Mouse (Mus musculus) olfactory bulb, adult 2 months (tissue): Measurements from ENCODE around the gene Theg. TPM values are rescaled to one million over a fixed set of nuclear protein-coding genes. Genes with fewer than 3 reads are reported as not detected.

Experiments used
- H3K27ac ChIP-seq: fragments of 200-500 bp; 2 replicates; pipeline ENCODE4 v1.5.1; 2012; ENCODE audit warnings: low read depth, low read length; ENCODE audit not compliant: insufficient read depth
- H3K4me1 ChIP-seq: fragments of 200-500 bp; 2 replicates; pipeline ENCODE4 v1.6.1; 2012; ENCODE audit warnings: low read length; ENCODE audit not compliant: control insufficient read depth, insufficient read depth
- H3K4me3 ChIP-seq: fragments of 200-500 bp; 2 replicates; pipeline ENCODE4 v1.5.1; 2012; ENCODE audit warnings: mild to moderate bottlenecking, low read depth, low read length, moderate library complexity; ENCODE audit not compliant: insufficient read depth
- CTCF ChIP-seq: fragments of 200-500 bp; IDR thresholded peaks from 2 replicates; pipeline ENCODE4 v1.5.1; 2012; ENCODE audit warnings: low read depth, mild to moderate bottlenecking, low read length, moderate library complexity; ENCODE audit not compliant: insufficient read depth
- POLR2A ChIP-seq: fragments of 200-500 bp; IDR thresholded peaks from 2 replicates; pipeline ENCODE4 v1.6.1; 2012; ENCODE audit warnings: mild to moderate bottlenecking, low read depth, low read length, moderate library complexity; ENCODE audit not compliant: insufficient read depth
- WGBS: fragments of 180-500 bp; shearing (Covaris S2); methylation state at CpG from one replicate; pipeline ENCODE4 v1.1.7; 2018; 5-methylcytosine and 5-hydroxymethylcytosine counted together
- polyA plus RNA-seq: library from polyadenylated mRNA; stranded (reverse); fragments of >200 nt; gene quantifications from 2 replicates; pipeline ENCODE4 v1.2.4, GENCODE M21; 2012; ENCODE audit warnings: low replicate concordance; ENCODE audit not compliant: missing spikeins, insufficient read depth, insufficient read length

Gene Theg
- polyA plus RNA-seq, 1 experiment, result not detected

DNA sequence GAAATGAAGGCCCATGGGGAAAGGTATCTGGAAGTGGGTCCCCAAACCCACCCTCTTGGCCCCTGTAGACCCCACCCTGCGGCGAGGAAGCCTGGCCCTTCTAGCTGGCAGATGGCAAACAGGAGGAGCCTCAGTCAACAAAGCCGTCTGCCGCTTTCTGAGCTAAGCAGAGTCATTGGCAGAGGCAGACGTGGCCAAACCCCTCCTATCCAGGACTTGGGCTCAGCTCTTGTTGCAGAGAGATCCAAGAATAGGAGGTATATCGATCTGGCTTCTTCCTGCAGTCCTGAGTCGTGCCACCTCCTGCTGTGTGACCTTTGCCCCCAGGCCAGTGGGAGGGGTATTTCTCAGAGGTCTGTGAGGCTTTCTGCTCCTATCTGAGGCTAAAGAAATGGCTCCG lies 28.7 kb upstream of the Theg start:
- Histone ChIP-seq H3K4me1 (peaks cover 27% of the 10 kb centered on the region), H3K27ac (no peak overlapping the region), H3K4me3 (no peak overlapping the region)
- WGBS, result 12% methylated on average over 8 of the region's 8 CpGs
- TF ChIP-seq POLR2A, result no peak
- TF ChIP-seq CTCF, result no peak

DNA sequence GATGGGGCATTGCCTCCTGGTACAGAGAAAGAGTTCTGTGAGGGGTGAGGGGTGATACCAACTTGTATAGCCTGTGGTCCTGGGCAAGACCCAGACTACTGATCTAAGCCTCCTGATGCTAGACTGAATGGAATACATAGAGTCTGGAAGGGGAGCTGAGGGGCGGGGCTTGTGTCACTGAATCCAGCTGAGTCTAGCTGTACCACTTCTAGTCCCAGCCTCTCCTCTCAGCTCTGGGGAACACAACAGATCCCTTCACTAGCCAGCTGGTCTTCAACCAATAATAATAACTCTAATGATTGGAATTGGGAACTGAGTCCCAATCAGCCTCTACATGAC lies 27.1 kb upstream of the Theg start:
- WGBS, result 75% methylated on average over 1 of the region's 1 CpGs
- H3K27ac ChIP-seq, result no peak overlapping the region

DNA sequence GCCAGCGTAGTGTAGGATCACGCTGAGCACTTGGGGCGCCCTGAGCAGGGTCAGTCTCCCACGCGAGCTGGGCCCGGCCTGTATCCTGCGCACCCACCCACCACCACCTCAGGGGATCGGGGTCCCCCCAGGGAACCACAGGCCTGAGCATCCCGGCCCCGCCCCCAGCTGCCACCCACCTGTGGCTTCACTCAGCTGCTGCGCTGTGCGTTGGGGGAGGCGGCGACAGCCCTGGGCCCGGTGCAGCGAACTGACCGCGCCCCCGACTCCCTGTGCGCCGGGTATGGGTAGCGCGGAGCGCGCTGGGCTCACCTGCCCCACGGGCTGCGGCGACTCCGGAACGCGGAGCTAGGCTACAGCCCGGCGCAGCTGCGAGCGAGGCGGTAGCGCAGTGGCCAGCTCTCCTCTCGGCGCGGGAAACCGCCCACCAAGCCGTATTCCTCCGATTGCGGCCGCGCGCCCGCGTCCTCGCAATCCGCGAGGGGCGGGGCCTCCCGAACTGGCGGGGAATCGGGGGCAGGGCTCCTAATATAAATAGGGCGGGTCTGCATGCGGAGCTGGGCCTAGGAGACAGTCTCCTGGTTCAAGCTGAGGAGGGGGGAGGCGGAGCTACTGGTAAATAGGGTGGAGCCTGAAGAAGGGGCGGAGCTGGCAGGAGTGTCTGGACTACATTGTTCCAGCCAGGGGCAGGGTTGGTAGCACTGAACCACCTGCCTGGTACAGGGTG lies 26.6 kb upstream of the Theg start, which contains the start of gene C2cd4c:
Gene C2cd4c (minus strand): TSS at position 448 of the 727 bp plus-strand sequence.
- Histone ChIP-seq H3K4me3 (peak within 1 kb of the TSS; percentile 60), H3K4me1 (peaks cover 27% of the 10 kb centered on the region), H3K27ac (no peak within 1 kb of the TSS)
- TF ChIP-seq CTCF (no peak), POLR2A (no peak)
- WGBS, result 1% methylated on average over 60 of the region's 60 CpGs

More for the DNA sequence above, 27.1 kb upstream of the Theg start:
- no peak for TF ChIP-seq POLR2A
- no peak for TF ChIP-seq CTCF
- Histone ChIP-seq H3K4me1 (peaks cover 27% of the 10 kb centered on the region), H3K4me3 (peak overlapping the region; percentile 60)

DNA sequence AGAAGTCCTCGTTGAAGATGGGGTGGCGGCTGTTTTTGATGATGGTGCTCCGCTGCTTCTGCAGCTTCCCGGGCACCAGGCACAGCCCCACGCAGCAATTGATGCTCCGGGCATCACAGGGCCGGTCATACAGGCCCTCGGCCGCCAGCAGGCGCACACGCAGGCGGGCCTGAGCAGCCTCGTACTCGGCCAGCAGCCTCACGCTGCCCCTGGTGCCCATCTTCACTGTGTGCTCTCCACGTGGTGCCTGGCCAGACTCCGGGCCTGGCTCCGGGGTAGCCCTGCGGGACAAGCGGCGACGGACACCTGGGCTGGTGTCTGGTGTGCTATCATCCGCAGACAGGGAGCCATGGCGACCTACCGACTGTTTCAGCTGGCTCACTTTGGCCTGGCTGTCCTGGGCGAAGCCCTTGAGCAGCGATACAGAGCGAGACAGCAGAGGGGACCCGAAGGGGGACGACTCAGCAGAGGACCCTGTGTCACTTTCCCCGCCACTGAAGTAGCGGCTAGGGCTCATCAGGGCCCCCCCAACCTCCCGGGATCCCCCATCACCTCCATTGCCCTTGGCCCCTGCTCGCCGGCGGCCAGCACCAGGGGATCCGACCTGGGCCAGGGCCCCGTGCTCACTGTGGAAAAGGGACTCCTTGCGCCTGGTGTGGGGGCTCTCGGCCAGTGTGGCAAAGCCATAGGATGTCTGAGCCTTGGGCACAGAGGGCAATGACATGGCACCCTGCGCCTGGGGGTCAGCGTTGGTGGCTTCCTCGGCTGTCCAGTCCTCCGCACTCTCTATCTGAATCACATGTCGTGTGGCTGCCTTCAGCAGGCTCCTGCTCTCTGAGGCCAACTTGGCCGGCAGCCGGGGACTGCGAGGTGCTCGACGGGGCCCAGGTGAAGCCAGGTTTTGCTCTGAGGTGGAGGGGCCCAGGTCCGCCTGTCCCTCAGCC lies 25.3 kb upstream of the Theg start:
- peaks cover 40% of the 10 kb centered on the region for H3K4me1 ChIP-seq
- H3K27ac ChIP-seq, result no peak overlapping the region
- 22% methylated on average over 51 of the region's 51 CpGs for WGBS
- no peak for TF ChIP-seq CTCF
- H3K4me3 ChIP-seq, result 0 out of 2 replicates have a peak overlapping the region, but pooled peaks have one; percentile 4

DNA sequence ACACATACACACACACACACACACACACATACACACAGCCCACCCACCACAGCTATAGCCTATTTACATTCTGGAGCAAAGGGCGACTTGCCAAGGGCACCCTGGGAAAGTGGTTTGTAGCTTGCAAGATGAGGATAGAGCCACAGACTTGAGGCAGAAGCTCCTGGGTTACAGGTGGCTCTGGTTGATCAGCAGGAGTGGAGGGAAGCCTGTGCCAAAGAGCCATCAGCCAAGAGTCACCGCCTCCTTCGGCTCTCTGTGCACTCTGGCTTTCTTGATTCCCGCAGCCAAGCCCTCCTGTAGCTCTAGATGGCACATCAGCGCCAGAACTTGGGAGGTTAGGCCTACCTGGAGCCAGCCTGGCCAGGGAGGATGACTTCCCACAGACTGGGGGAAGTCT lies 24.2 kb upstream of the Theg start:
- peaks cover 44% of the 10 kb centered on the region for H3K4me1 ChIP-seq
- 47% methylated on average over 5 of the region's 5 CpGs for WGBS
- no peak overlapping the region for H3K27ac ChIP-seq
- TF ChIP-seq CTCF, result no peak
- no peak for TF ChIP-seq POLR2A
- H3K4me3 ChIP-seq, result no peak overlapping the region

DNA sequence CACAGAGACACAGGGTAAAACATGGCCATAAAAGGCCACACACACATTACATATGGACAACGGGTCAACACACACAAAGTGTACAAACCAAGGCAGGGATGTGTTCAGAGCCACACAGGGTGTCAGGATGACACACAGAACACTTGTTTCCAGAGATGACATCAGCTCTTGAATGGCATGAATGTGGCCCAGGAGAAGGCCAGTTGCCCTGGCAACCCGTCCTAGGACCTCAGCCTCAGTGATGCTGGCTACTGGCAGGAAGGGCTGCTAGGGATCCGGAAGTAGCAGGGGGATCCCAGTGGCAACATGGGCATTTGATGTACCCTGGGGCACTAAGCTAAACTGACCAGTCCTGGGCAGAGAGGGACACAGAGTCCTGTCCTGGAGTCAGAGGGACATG lies 22.1 kb upstream of the Theg start:
- no peak overlapping the region for H3K27ac ChIP-seq
- peaks cover 44% of the 10 kb centered on the region for H3K4me1 ChIP-seq
- H3K4me3 ChIP-seq, result no peak overlapping the region
- 80% methylated on average over 3 of the region's 3 CpGs for WGBS
- no peak for TF ChIP-seq POLR2A
- no peak for TF ChIP-seq CTCF

DNA sequence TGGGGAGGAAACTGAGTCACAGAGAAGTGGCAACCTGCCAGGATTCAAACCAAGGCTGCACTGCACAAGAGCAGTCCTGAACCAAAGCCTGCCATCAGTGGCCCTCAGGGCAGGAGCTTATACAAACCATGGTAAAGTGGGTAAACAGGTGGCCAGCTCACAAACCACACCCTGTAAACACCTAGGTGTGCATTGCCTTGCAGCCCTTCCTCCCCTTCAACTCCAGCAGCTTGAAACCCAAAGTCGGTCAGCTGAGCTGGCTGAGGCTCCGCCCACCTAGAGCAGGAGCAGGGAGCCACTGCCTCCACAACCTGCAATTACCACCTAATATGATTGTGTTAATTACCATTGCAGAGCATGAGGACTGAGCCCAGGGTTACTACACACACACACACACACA lies 20.8 kb upstream of the Theg start:
- TF ChIP-seq CTCF, result no peak
- Histone ChIP-seq H3K27ac (no peak overlapping the region), H3K4me3 (no peak overlapping the region), H3K4me1 (peaks cover 31% of the 10 kb centered on the region)
- 42% methylated on average over 2 of the region's 2 CpGs for WGBS

DNA sequence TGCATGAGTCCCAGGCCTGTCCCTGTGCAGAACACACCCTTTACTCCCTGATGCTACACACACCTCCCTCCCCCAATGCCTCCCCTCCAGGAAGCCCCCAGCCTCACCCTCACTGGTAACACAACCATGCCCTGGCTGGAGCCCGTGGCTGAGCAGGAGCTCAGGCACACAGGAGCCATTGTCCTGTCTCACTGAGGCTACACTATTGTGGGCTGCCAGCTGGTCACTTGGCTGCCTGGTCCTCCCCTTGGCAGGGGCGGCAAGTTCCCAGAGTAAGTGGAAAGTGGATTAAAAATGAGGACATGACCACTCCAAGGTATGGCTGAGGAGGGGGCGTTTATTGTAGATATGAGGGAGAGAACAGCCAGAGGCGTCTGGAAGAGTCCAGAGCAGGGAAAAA lies 19.4 kb upstream of the Theg start:
- TF ChIP-seq CTCF (no peak), POLR2A (no peak)
- peaks cover 19% of the 10 kb centered on the region for H3K4me1 ChIP-seq
- H3K4me3 ChIP-seq, result no peak overlapping the region
- H3K27ac ChIP-seq, result no peak overlapping the region
- WGBS, result 25% methylated on average over 4 of the region's 4 CpGs

DNA sequence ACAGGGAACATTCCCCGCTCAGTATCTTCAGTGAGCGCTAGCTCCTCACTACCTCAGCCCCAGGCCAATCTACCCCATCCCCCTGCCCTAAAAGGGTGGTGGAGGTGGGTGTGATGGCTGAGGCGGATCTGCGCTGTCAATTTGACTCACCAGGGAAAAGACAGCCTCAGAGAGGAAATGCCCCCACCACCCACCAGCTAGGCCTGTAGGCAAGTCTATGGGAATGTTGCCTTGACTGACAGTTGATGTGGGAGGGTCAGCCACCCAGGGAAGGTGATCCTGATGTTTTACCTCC lies 10.8 kb upstream of the Theg start:
- WGBS, result 75% methylated on average over 4 of the region's 4 CpGs
- no peak overlapping the region for H3K4me3 ChIP-seq
- H3K27ac ChIP-seq, result peak overlapping the region; percentile 86

More for the DNA sequence above, 10.8 kb upstream of the Theg start:
- no peak for TF ChIP-seq POLR2A
- no peak for TF ChIP-seq CTCF
- H3K4me1 ChIP-seq, result peaks cover 28% of the 10 kb centered on the region
